Mouse (Mus musculus) testis, postnatal 14 days (tissue): ENCODE results near the gene Tssk1.

ENCODE experiments used
- DNase-seq: peaks from one replicate; pipeline ENCODE4 v3.0.0; 2021; ENCODE audit warnings: low spot score

The Tssk1 gene

GRCm38 (mm10) chr16:17893923-17894322, at the start of gene Tssk1:
Gene Tssk1, plus strand, starts transcription at chr16:17894223.
- no peak for DNase-seq

- DNase-seq: no peak
These were observed 45.6 kb upstream of the Tssk1 start for GRCm38 (mm10) chr16:17848431-17848830.

GRCm38 (mm10) chr16:17848928-17849327, 45.1 kb upstream of the Tssk1 start:
- DNase-seq: no peak

- no peak for DNase-seq
These were observed 44.5 kb upstream of the Tssk1 start for GRCm38 (mm10) chr16:17849486-17849885.

- DNase-seq: no peak
These were observed 42.7 kb upstream of the Tssk1 start for GRCm38 (mm10) chr16:17851331-17851730.

GRCm38 (mm10) chr16:17851860-17852259, 42.2 kb upstream of the Tssk1 start:
- no peak for DNase-seq

GRCm38 (mm10) chr16:17853263-17853662, 40.8 kb upstream of the Tssk1 start:
- no peak for DNase-seq

- DNase-seq: no peak
These were observed 36.9 kb upstream of the Tssk1 start for GRCm38 (mm10) chr16:17857157-17857556.

- DNase-seq: no peak
These were observed 35.4 kb upstream of the Tssk1 start for GRCm38 (mm10) chr16:17858592-17858991.

GRCm38 (mm10) chr16:17865293-17865692, 28.7 kb upstream of the Tssk1 start:
- no peak for DNase-seq

- no peak for DNase-seq
These were observed 28.3 kb upstream of the Tssk1 start for GRCm38 (mm10) chr16:17865770-17866169.

- DNase-seq: no peak
These were observed 22.8 kb upstream of the Tssk1 start for GRCm38 (mm10) chr16:17871248-17871647.

- DNase-seq: no peak
These were observed 21.0 kb upstream of the Tssk1 start for GRCm38 (mm10) chr16:17872995-17873394.

- no peak for DNase-seq
These were observed 18.8 kb upstream of the Tssk1 start for GRCm38 (mm10) chr16:17875174-17875573.

GRCm38 (mm10) chr16:17876096-17876495, 17.9 kb upstream of the Tssk1 start:
- DNase-seq: no peak

GRCm38 (mm10) chr16:17879571-17879970, 14.5 kb upstream of the Tssk1 start:
- DNase-seq: no peak

- DNase-seq: no peak
These were observed 11.8 kb upstream of the Tssk1 start for GRCm38 (mm10) chr16:17882196-17882595.

GRCm38 (mm10) chr16:17884116-17884515, 9.9 kb upstream of the Tssk1 start:
- DNase-seq: no peak

- no peak for DNase-seq
These were observed 4.2 kb upstream of the Tssk1 start for GRCm38 (mm10) chr16:17889689-17890341.

GRCm38 (mm10) chr16:17890342-17890727, 3.7 kb upstream of the Tssk1 start:
- no peak for DNase-seq

- peak; percentile 81 for DNase-seq
These were observed 3.0 kb upstream of the Tssk1 start for GRCm38 (mm10) chr16:17890917-17891566.

GRCm38 (mm10) chr16:17891567-17891959, 2.5 kb upstream of the Tssk1 start, which contains the start of gene Gm20518:
Gene Gm20518, minus strand, starts transcription at chr16:17891671.
- peak; percentile 98 for DNase-seq

- DNase-seq: peak; percentile 42
These were observed 1.4 kb upstream of the Tssk1 start for GRCm38 (mm10) chr16:17892606-17893005.

GRCm38 (mm10) chr16:17896091-17896490, 2.1 kb downstream of the Tssk1 start:
- DNase-seq: no peak
